Mouse (Mus musculus): Measurements from ENCODE around the gene Rnf207. TPM values are rescaled to one million over a fixed set of nuclear protein-coding genes. Genes with fewer than 3 reads are reported as not detected.
A peak's percentile ranks its signal among the peaks of the same experiment; 100 is the strongest.

The Rnf207 gene
- total and polyA plus RNA-seq, 2 experiments from 2014 or later, result 109 to 226 TPM

- Histone ChIP-seq H3K9ac (replicated peaks; ENCODE audit: low read depth, low read length) (0 out of 2 replicates have a peak within 1 kb of the TSS, but pooled peaks have one; percentile 10), H3K9me3 (replicated peaks; ENCODE audit: control insufficient read depth, low read length) (no peaks in the 10 kb centered on the region), H3K36me3 (replicated peaks; ENCODE audit: control insufficient read depth, insufficient read depth, low read length) (peaks cover 22% of the 10 kb centered on the region), H3K4me2 (ENCODE audit: low read depth, low read length) (peak within 1 kb of the TSS; percentile 91), H3K4me3 (ENCODE audit: low read depth, low read length) (peak within 1 kb of the TSS; percentile 56), H3K4me1 (ENCODE audit: control insufficient read depth, insufficient read depth) (peaks cover 10% of the 10 kb centered on the region), H3K27ac (ENCODE audit: low read depth) (no peak within 1 kb of the TSS), H3K27me3 (ENCODE audit: control insufficient read depth, insufficient read depth, low read length) (peaks cover 62% of the 10 kb centered on the region)
- TF ChIP-seq EP300 (IDR thresholded peaks at IDR 0.05; ENCODE audit: low read depth) (no peak), CTCF (IDR thresholded peaks at IDR 0.05; ENCODE audit: low read depth) (no peak)
- ATAC-seq (ENCODE audit: insufficient read depth, low read depth) (peak; percentile 7; the same call in 1 of the 2 replicates), DNase-seq (ENCODE audit: low spot score) (no peak)
- WGBS, result 2% methylated on average over 56 of the region's 120 CpGs
These were observed 19.9 kb upstream of the Rnf207 start, which contains the start of gene Chd5 for GRCm38 (mm10) chr4:152338419-152339292. TSS of gene Chd5 (plus strand) at chr4:152338651.

- peaks cover 10% of the 10 kb centered on the region for H3K4me1 ChIP-seq (ENCODE audit: control insufficient read depth, insufficient read depth)
- no peak overlapping the region for H3K4me3 ChIP-seq (ENCODE audit: low read depth, low read length)
- no peak overlapping the region for H3K4me2 ChIP-seq (ENCODE audit: low read depth, low read length)
- H3K9ac ChIP-seq (replicated peaks; ENCODE audit: low read depth, low read length), result no peak overlapping the region
- WGBS, result 35% methylated on average over 6 of the region's 6 CpGs
- no peaks in the 10 kb centered on the region for H3K9me3 ChIP-seq (replicated peaks; ENCODE audit: control insufficient read depth, low read length)
- ATAC-seq (ENCODE audit: insufficient read depth, low read depth) (no peak), DNase-seq (ENCODE audit: low spot score) (no peak)
- H3K27ac ChIP-seq (ENCODE audit: low read depth), result no peak overlapping the region
- TF ChIP-seq CTCF (IDR thresholded peaks at IDR 0.05; ENCODE audit: low read depth) (no peak), EP300 (IDR thresholded peaks at IDR 0.05; ENCODE audit: low read depth) (no peak)
- H3K27me3 ChIP-seq (ENCODE audit: control insufficient read depth, insufficient read depth, low read length), result peaks cover 53% of the 10 kb centered on the region
- H3K36me3 ChIP-seq (replicated peaks; ENCODE audit: control insufficient read depth, insufficient read depth, low read length), result peaks cover 29% of the 10 kb centered on the region
These were observed 19.0 kb upstream of the Rnf207 start for GRCm38 (mm10) chr4:152337772-152338171.

- no peak for DNase-seq (ENCODE audit: low spot score)
- H3K36me3 ChIP-seq (replicated peaks; ENCODE audit: control insufficient read depth, insufficient read depth, low read length), result peaks cover 70% of the 10 kb centered on the region
- no peak overlapping the region for H3K4me2 ChIP-seq (ENCODE audit: low read depth, low read length)
- WGBS, result 95% methylated on average over 12 of the region's 12 CpGs
- H3K27me3 ChIP-seq (ENCODE audit: control insufficient read depth, insufficient read depth, low read length), result peaks cover 12% of the 10 kb centered on the region
- no peak for ATAC-seq (ENCODE audit: insufficient read depth, low read depth)
- peaks cover 2% of the 10 kb centered on the region for H3K4me1 ChIP-seq (ENCODE audit: control insufficient read depth, insufficient read depth)
- no peak overlapping the region for H3K4me3 ChIP-seq (ENCODE audit: low read depth, low read length)
- no peak overlapping the region for H3K9ac ChIP-seq (replicated peaks; ENCODE audit: low read depth, low read length)
- H3K9me3 ChIP-seq (replicated peaks; ENCODE audit: control insufficient read depth, low read length), result no peaks in the 10 kb centered on the region
- H3K27ac ChIP-seq (ENCODE audit: low read depth), result no peak overlapping the region
- TF ChIP-seq CTCF (IDR thresholded peaks at IDR 0.05; ENCODE audit: low read depth) (no peak), EP300 (IDR thresholded peaks at IDR 0.05; ENCODE audit: low read depth) (no peak)
These were observed 14.8 kb upstream of the Rnf207 start for GRCm38 (mm10) chr4:152333587-152333986.

- H3K9ac ChIP-seq (replicated peaks; ENCODE audit: low read depth, low read length), result no peak overlapping the region
- H3K4me2 ChIP-seq (ENCODE audit: low read depth, low read length), result no peak overlapping the region
- no peaks in the 10 kb centered on the region for H3K4me1 ChIP-seq (ENCODE audit: control insufficient read depth, insufficient read depth)
- WGBS, result 13% methylated on average over 2 of the region's 2 CpGs
- no peaks in the 10 kb centered on the region for H3K9me3 ChIP-seq (replicated peaks; ENCODE audit: control insufficient read depth, low read length)
- TF ChIP-seq CTCF (IDR thresholded peaks at IDR 0.05; ENCODE audit: low read depth) (peak; percentile 99), EP300 (IDR thresholded peaks at IDR 0.05; ENCODE audit: low read depth) (no peak)
- H3K27ac ChIP-seq (ENCODE audit: low read depth), result no peak overlapping the region
- peaks cover 7% of the 10 kb centered on the region for H3K27me3 ChIP-seq (ENCODE audit: control insufficient read depth, insufficient read depth, low read length)
- peaks cover 71% of the 10 kb centered on the region for H3K36me3 ChIP-seq (replicated peaks; ENCODE audit: control insufficient read depth, insufficient read depth, low read length)
- H3K4me3 ChIP-seq (ENCODE audit: low read depth, low read length), result no peak overlapping the region
- peak; percentile 37 for DNase-seq (ENCODE audit: low spot score)
- peak; percentile 55; the same call in 1 of the 2 replicates for ATAC-seq (ENCODE audit: insufficient read depth, low read depth)
These were observed 14.2 kb upstream of the Rnf207 start for GRCm38 (mm10) chr4:152332952-152333351.

- Histone ChIP-seq H3K9ac (replicated peaks; ENCODE audit: low read depth, low read length) (no peak overlapping the region), H3K4me1 (ENCODE audit: control insufficient read depth, insufficient read depth) (peaks cover 12% of the 10 kb centered on the region), H3K4me3 (ENCODE audit: low read depth, low read length) (no peak overlapping the region), H3K36me3 (replicated peaks; ENCODE audit: control insufficient read depth, insufficient read depth, low read length) (peaks cover 50% of the 10 kb centered on the region), H3K4me2 (ENCODE audit: low read depth, low read length) (no peak overlapping the region), H3K27ac (ENCODE audit: low read depth) (no peak overlapping the region), H3K27me3 (ENCODE audit: control insufficient read depth, insufficient read depth, low read length) (no peaks in the 10 kb centered on the region), H3K9me3 (replicated peaks; ENCODE audit: control insufficient read depth, low read length) (no peaks in the 10 kb centered on the region)
- TF ChIP-seq EP300 (IDR thresholded peaks at IDR 0.05; ENCODE audit: low read depth), result no peak
- TF ChIP-seq CTCF (IDR thresholded peaks at IDR 0.05; ENCODE audit: low read depth), result peak; percentile 41
- DNase-seq (ENCODE audit: low spot score), result no peak
- ATAC-seq (ENCODE audit: insufficient read depth, low read depth), result no peak
- WGBS, result 74% methylated on average over 6 of the region's 6 CpGs
These were observed 9.9 kb upstream of the Rnf207 start for GRCm38 (mm10) chr4:152328691-152329090.
